Comparison of ENCODE assay signal across 8 mouse cellular contexts in genomic region chr4:67208406-67208805, GRCm38 (mm10).
DNase-seq lines count a peak whose midpoint lies in the region.

No protein-coding gene starts in this region.

- peak; percentile 67 for DNase-seq in adrenal gland, postnatal 10 days
- peak; percentile 49 to 59 for DNase-seq in cerebellum, postnatal 25 days
- DNase-seq in heart, adult 11 months: peak; percentile 96
- DNase-seq in kidney, adult 9 months: peak; percentile 19
- peak; percentile 15 for DNase-seq in left cerebral cortex, adult 11 months (ENCODE audit: low spot score)
- DNase-seq in lung, postnatal 36 days: peak; percentile 43
- DNase-seq in spleen, postnatal 10 days (ENCODE audit: low spot score in 2 of 2): peak; percentile 69
- peak; percentile 70 for DNase-seq in urinary bladder, adult 2 months (ENCODE audit: low spot score)

Comparison
In these comparisons a context has a peak if more than half of its experiments do, and no peak if none do; other contexts are left out.
1. Peak in every context shown above with its lines: DNase-seq.
2. DNase-seq: peak in every context shown above with its lines; median percentile 96 in heart, adult 11 months; 70 in urinary bladder, adult 2 months; 69 in spleen, postnatal 10 days; 67 in adrenal gland, postnatal 10 days; 54 in cerebellum, postnatal 25 days; 43 in lung, postnatal 36 days; 19 in kidney, adult 9 months; 15 in left cerebral cortex, adult 11 months.